Mouse (Mus musculus) spleen, adult 2 months (tissue): ENCODE results near the gene Rbpjl.

Experiments used
- CTCF ChIP-seq: fragments of 200-500 bp; IDR thresholded peaks from 2 replicates; pipeline ENCODE4 v1.5.1; 2011; ENCODE audit warnings: mild to moderate bottlenecking, inconsistent platforms; ENCODE audit not compliant: insufficient read depth, insufficient read length, insufficient replicate concordance; ENCODE audit errors: extremely low read depth
- POLR2A ChIP-seq: fragments of 200-500 bp; IDR thresholded peaks from 2 replicates; pipeline ENCODE4 v1.6.1; 2011; ENCODE audit warnings: low read depth, low read length, inconsistent platforms

GRCm38 (mm10) chr2:164444701-164445100, 41.8 kb downstream of the Rbpjl start:
- TF ChIP-seq CTCF (no peak), POLR2A (no peak)
